Mouse (Mus musculus) cerebellum, adult 2 months (tissue): ENCODE measurements at regions not wholly inside any gene's neighbourhood (a gene's known extent, or its start where the extent isn't known, plus 50 kb on each side); places are given as distances from the start of the nearest gene placed in this dataset.

Experiments used
- CTCF ChIP-seq: fragments of 200-500 bp; IDR thresholded peaks from 2 replicates; pipeline ENCODE4 v1.5.1; 2011; ENCODE audit warnings: low read depth, mild to moderate bottlenecking, control low read depth, low read length, moderate library complexity, borderline replicate concordance; ENCODE audit not compliant: insufficient read depth
- POLR2A ChIP-seq: fragments of 200-500 bp; IDR thresholded peaks from 2 replicates; pipeline ENCODE4 v1.6.1; 2011; ENCODE audit warnings: low read length, control low read depth, borderline replicate concordance; ENCODE audit not compliant: insufficient read depth

DNA sequence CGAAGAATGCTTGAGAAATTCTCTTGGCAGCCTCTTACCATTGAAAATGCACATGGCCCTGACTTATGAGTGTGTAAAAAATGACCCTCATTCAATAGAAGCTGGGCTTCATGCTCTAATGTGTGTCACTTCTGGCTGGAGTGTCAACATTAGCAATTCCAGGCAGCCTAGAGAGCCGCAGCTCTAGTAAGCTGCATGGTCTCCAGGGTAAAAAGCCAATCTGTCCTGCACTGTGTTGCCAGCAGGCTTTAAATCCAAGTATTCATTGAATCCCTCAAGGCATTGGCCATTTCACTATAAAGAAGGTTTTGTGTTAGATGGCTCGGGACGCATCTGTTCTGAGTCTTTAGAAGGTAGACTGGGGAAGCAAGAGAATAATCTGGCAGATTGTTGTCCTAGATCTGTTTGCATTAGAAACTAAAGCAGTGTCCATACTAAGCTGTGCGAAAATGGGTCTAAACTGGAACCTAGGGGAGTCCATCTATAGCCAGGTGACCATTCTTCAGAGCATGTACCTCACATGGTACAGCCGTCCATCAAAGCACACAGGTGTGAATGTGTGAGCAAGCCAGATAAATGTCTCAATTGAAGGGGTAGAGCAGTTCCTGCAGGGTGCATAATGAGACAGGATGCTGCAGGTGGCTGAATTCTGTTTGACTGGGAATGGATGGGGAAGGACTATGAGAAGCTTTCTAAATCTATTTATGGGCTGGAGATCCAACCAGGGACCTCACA is 189.6 kb downstream of the Smoc2 start:
- TF ChIP-seq CTCF (no peak), POLR2A (no peak)
